In the genomic region with DNA sequence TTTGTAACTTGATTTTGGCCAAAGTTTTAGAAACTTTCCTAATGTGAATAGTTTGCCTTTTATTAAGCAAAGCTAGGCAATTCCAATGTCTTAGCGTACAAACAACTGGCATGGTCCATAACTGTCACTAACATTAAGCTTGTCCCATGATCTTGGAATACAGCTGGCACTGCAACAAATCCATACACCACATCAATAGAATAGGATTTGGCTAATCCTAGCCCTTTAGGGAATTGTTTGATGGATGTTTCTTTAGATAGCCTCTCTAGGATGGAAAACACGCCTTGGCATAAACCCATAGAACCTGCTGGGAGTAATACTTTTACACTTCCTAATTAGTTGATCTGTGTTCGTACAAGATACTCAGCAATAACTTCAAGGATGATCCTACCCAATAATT, we compare ENCODE assay signal across 27 mouse cellular contexts.
DNase-seq lines count a peak whose midpoint lies in the region; ATAC-seq and TF ChIP-seq lines count a peak whose summit lies in the region.
"Had no signal": no experiment of that assay in that cellular context is flagged by ENCODE, and none has a peak within 500 bp of the region (broad histone marks: within the 10 kb centered on the region; RNA-seq: fewer than 3 reads in every experiment).

No protein-coding gene starts in this region.

- TF ChIP-seq POLR2A in brain, embryonic 14.5 days (IDR thresholded peaks at IDR 0.05; ENCODE audit: borderline replicate concordance, extremely low read depth, insufficient read depth, insufficient read length, poor library complexity, severe bottlenecking): no peak

- H3K27me3 ChIP-seq in embryonic facial prominence, embryonic 14.5 days (replicated peaks; ENCODE audit: control insufficient read depth, insufficient read depth, low read length): no peaks in the 10 kb centered on the region
- no peaks in the 10 kb centered on the region for H3K27me3 ChIP-seq in embryonic facial prominence, embryonic 10.5 days (replicated peaks; ENCODE audit: low read depth, poor library complexity, severe bottlenecking)
- H3K27me3 ChIP-seq in midbrain, embryonic 11.5 days (ENCODE audit: control insufficient read depth, insufficient read depth, low read length): no peaks in the 10 kb centered on the region
- no peaks in the 10 kb centered on the region for H3K27me3 ChIP-seq in midbrain, embryonic 10.5 days (ENCODE audit: low read depth, poor library complexity, severe bottlenecking)
- no peaks in the 10 kb centered on the region for H3K27me3 ChIP-seq in midbrain, embryonic 14.5 days (ENCODE audit: control insufficient read depth, insufficient read depth, low read length)
- H3K27me3 ChIP-seq in midbrain, embryonic 16.5 days (ENCODE audit: control insufficient read depth, insufficient read depth, low read depth, low read length): no peaks in the 10 kb centered on the region
- H3K27me3 ChIP-seq: CH12.LX; embryonic facial prominence, embryonic 13.5 days; forebrain, embryonic 13.5 days; forebrain, embryonic 15.5 days; Patski had no signal

- no peaks in the 10 kb centered on the region for H3K9me3 ChIP-seq in embryonic facial prominence, embryonic 14.5 days (ENCODE audit: control insufficient read depth, low read length)
- H3K9me3 ChIP-seq in embryonic facial prominence, embryonic 10.5 days: no peaks in the 10 kb centered on the region
- no peaks in the 10 kb centered on the region for H3K9me3 ChIP-seq in midbrain, embryonic 11.5 days (ENCODE audit: control insufficient read depth, low read length)
- no peaks in the 10 kb centered on the region for H3K9me3 ChIP-seq in midbrain, embryonic 10.5 days (replicated peaks)
- no peaks in the 10 kb centered on the region for H3K9me3 ChIP-seq in midbrain, embryonic 14.5 days (ENCODE audit: control insufficient read depth, low read length)
- no peaks in the 10 kb centered on the region for H3K9me3 ChIP-seq in midbrain, embryonic 16.5 days (replicated peaks; ENCODE audit: control insufficient read depth, low read length, poor library complexity, severe bottlenecking)
- H3K9me3 ChIP-seq: embryonic facial prominence, embryonic 13.5 days; forebrain, embryonic 13.5 days; forebrain, embryonic 15.5 days; G1E had no signal

- H3K4me3 ChIP-seq in embryonic facial prominence, embryonic 14.5 days (ENCODE audit: low read depth, low read length): no peak overlapping the region
- no peak overlapping the region for H3K4me3 ChIP-seq in embryonic facial prominence, embryonic 10.5 days
- H3K4me3 ChIP-seq in midbrain, embryonic 11.5 days (ENCODE audit: low read depth, low read length): no peak overlapping the region
- no peak overlapping the region for H3K4me3 ChIP-seq in midbrain, embryonic 10.5 days
- no peak overlapping the region for H3K4me3 ChIP-seq in midbrain, embryonic 14.5 days (replicated peaks; ENCODE audit: low read depth, low read length)
- H3K4me3 ChIP-seq in midbrain, embryonic 16.5 days (ENCODE audit: low read depth, low read length): no peak overlapping the region
- H3K4me3 ChIP-seq: embryonic facial prominence, embryonic 13.5 days; forebrain, embryonic 13.5 days; forebrain, embryonic 15.5 days had no signal

- no peaks in the 10 kb centered on the region for H3K36me3 ChIP-seq in embryonic facial prominence, embryonic 14.5 days (ENCODE audit: control insufficient read depth, insufficient read depth, low read length)
- no peaks in the 10 kb centered on the region for H3K36me3 ChIP-seq in embryonic facial prominence, embryonic 10.5 days (replicated peaks)
- H3K36me3 ChIP-seq in midbrain, embryonic 11.5 days (ENCODE audit: control insufficient read depth, insufficient read depth, low read length): no peaks in the 10 kb centered on the region
- H3K36me3 ChIP-seq in midbrain, embryonic 10.5 days: no peaks in the 10 kb centered on the region
- H3K36me3 ChIP-seq in midbrain, embryonic 14.5 days (ENCODE audit: control insufficient read depth, insufficient read depth, low read length): no peaks in the 10 kb centered on the region
- H3K36me3 ChIP-seq in midbrain, embryonic 16.5 days (ENCODE audit: control insufficient read depth, insufficient read depth, low read length): no peaks in the 10 kb centered on the region
- H3K36me3 ChIP-seq: embryonic facial prominence, embryonic 13.5 days; forebrain, embryonic 15.5 days; G1E had no signal

- no peak for TF ChIP-seq CTCF in brain, embryonic 14.5 days (IDR thresholded peaks at IDR 0.05; ENCODE audit: borderline replicate concordance, extremely low read depth, insufficient read depth, insufficient read length)

- DNase-seq in embryonic facial prominence, embryonic 14.5 days (ENCODE audit: low spot score): peak; percentile 1
- no peak for DNase-seq in embryonic facial prominence, embryonic 10.5 days (ENCODE audit: low spot score)
- DNase-seq in midbrain, embryonic 11.5 days (ENCODE audit: low spot score, missing footprints): no peak
- DNase-seq in midbrain, embryonic 10.5 days (ENCODE audit: low spot score): no peak
- DNase-seq in midbrain, embryonic 14.5 days: peak; percentile 51
- DNase-seq in brain, embryonic 14.5 days (ENCODE audit: low read depth): peak; percentile 41
- DNase-seq in gastrocnemius, adult 18-20 months (ENCODE audit: low spot score): no peak
- DNase-seq: adrenal gland, adult 8-10 months; adrenal gland, postnatal 14 days; adrenal gland, postnatal 36 days; B cell, adult 2 months; cerebellum, adult 11 months; cerebellum, adult 18-20 months; cerebellum, adult 8-10 months; cerebellum, adult 9-11 months; cerebellum, postnatal 14 days; cerebellum, postnatal 36 days; forebrain, postnatal 0 days had no signal

- WGBS in embryonic facial prominence, embryonic 14.5 days: 80% methylated on average over 3 of the region's 3 CpGs
- WGBS in embryonic facial prominence, embryonic 10.5 days: 86% methylated on average over 3 of the region's 3 CpGs
- 76% methylated on average over 3 of the region's 3 CpGs for WGBS in midbrain, embryonic 11.5 days
- 84% methylated on average over 3 of the region's 3 CpGs for WGBS in midbrain, embryonic 10.5 days
- WGBS in midbrain, embryonic 14.5 days: 39% methylated on average over 3 of the region's 3 CpGs
- 51% methylated on average over 3 of the region's 3 CpGs for WGBS in midbrain, embryonic 16.5 days

- H3K4me2 ChIP-seq in embryonic facial prominence, embryonic 14.5 days (ENCODE audit: low read depth, low read length): no peak overlapping the region
- H3K4me2 ChIP-seq in midbrain, embryonic 11.5 days: no peak overlapping the region
- no peak overlapping the region for H3K4me2 ChIP-seq in midbrain, embryonic 14.5 days (ENCODE audit: low read length)
- no peak overlapping the region for H3K4me2 ChIP-seq in midbrain, embryonic 16.5 days (ENCODE audit: low read length)
- H3K4me2 ChIP-seq: embryonic facial prominence, embryonic 13.5 days; forebrain, embryonic 13.5 days; forebrain, embryonic 15.5 days had no signal

- no peak overlapping the region for H3K9ac ChIP-seq in embryonic facial prominence, embryonic 14.5 days (ENCODE audit: low read depth, low read length)
- H3K9ac ChIP-seq in midbrain, embryonic 11.5 days (ENCODE audit: low read length): no peak overlapping the region
- H3K9ac ChIP-seq in midbrain, embryonic 14.5 days (replicated peaks; ENCODE audit: low read length): no peak overlapping the region
- no peak overlapping the region for H3K9ac ChIP-seq in midbrain, embryonic 16.5 days (ENCODE audit: low read depth, low read length)
- H3K9ac ChIP-seq: embryonic facial prominence, embryonic 13.5 days; forebrain, embryonic 13.5 days; forebrain, embryonic 15.5 days; forebrain, postnatal 0 days had no signal

- H3K27ac ChIP-seq in embryonic facial prominence, embryonic 14.5 days (replicated peaks; ENCODE audit: low read depth, low read length): no peak overlapping the region
- H3K27ac ChIP-seq in embryonic facial prominence, embryonic 10.5 days (replicated peaks): no peak overlapping the region
- H3K27ac ChIP-seq in midbrain, embryonic 11.5 days (ENCODE audit: low read depth, low read length): no peak overlapping the region
- H3K27ac ChIP-seq in midbrain, embryonic 10.5 days (replicated peaks): no peak overlapping the region
- no peak overlapping the region for H3K27ac ChIP-seq in midbrain, embryonic 14.5 days (replicated peaks; ENCODE audit: low read depth, low read length)
- no peak overlapping the region for H3K27ac ChIP-seq in midbrain, embryonic 16.5 days (ENCODE audit: low read length)
- H3K27ac ChIP-seq: embryonic facial prominence, embryonic 13.5 days; forebrain, embryonic 13.5 days; forebrain, embryonic 15.5 days had no signal

- no peaks in the 10 kb centered on the region for H3K4me1 ChIP-seq in embryonic facial prominence, embryonic 14.5 days (ENCODE audit: control insufficient read depth, insufficient read depth, low read length)
- H3K4me1 ChIP-seq in embryonic facial prominence, embryonic 10.5 days: no peaks in the 10 kb centered on the region
- no peaks in the 10 kb centered on the region for H3K4me1 ChIP-seq in midbrain, embryonic 11.5 days (ENCODE audit: control insufficient read depth, insufficient read depth, low read length)
- H3K4me1 ChIP-seq in midbrain, embryonic 10.5 days: no peaks in the 10 kb centered on the region
- H3K4me1 ChIP-seq in midbrain, embryonic 14.5 days (ENCODE audit: control insufficient read depth, insufficient read depth, low read length): no peaks in the 10 kb centered on the region
- no peaks in the 10 kb centered on the region for H3K4me1 ChIP-seq in midbrain, embryonic 16.5 days (ENCODE audit: control insufficient read depth, insufficient read depth, low read length)
- H3K4me1 ChIP-seq: embryonic facial prominence, embryonic 13.5 days; forebrain, embryonic 13.5 days; forebrain, embryonic 15.5 days had no signal

- no peak for ATAC-seq in embryonic facial prominence, embryonic 14.5 days (ENCODE audit: low read depth)
- peak; percentile 54; the same call in 1 of the 2 replicates for ATAC-seq in midbrain, embryonic 11.5 days (ENCODE audit: low FRiP score)
- no peak for ATAC-seq in midbrain, embryonic 14.5 days (ENCODE audit: low FRiP score, low TSS enrichment)
- no peak for ATAC-seq in midbrain, embryonic 16.5 days
- ATAC-seq: activated CD4-positive, CD25-positive, alpha-beta regulatory T cell, adult 4 months; CD4-positive, CD25-positive, alpha-beta regulatory T cell, adult 4 months; forebrain, embryonic 13.5 days; forebrain, embryonic 15.5 days; forebrain, postnatal 0 days; Patski had no signal

Comparison
In these comparisons a context has a peak if more than half of its experiments do, and no peak if none do; other contexts are left out.
1. DNase-seq: peak in embryonic facial prominence, embryonic 14.5 days (single experiment), midbrain, embryonic 14.5 days (single experiment) and brain, embryonic 14.5 days (single experiment); none in embryonic facial prominence, embryonic 10.5 days (single experiment), midbrain, embryonic 11.5 days (single experiment), midbrain, embryonic 10.5 days (single experiment) and gastrocnemius, adult 18-20 months (single experiment).